Mouse (Mus musculus): ENCODE measurements around the gene Jam2. TPM values are rescaled to one million over a fixed set of nuclear protein-coding genes. Genes with fewer than 3 reads are reported as not detected.

The Jam2 gene
- polyA plus RNA-seq, 1 experiment from 2014 or later, result 44.1 TPM

DNA sequence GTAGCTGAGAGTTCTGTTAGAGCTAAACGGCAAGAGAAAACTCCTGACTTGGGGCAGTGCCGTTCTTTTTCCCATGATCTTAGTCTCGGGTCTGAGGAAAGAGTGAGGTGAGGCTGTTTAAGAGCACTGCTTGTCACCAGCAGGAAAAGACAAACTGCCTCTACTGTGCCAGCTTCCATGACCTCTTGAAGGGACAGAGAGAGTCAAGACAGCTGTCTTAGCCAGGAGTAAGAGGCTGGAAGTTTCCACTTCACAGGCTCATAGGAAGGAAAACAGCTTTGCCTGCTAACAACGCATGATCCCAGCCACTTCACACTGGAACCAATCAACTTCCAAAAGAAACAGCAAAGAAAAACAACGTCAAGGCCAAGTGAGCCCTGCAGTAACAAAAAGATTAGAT lies 57.8 kb downstream of the Jam2 start:
- peaks cover 48% of the 10 kb centered on the region for H3K36me3 ChIP-seq
- no peak overlapping the region for H3K4me3 ChIP-seq (replicated peaks)
- H3K4me2 ChIP-seq (replicated peaks), result no peak overlapping the region
- ATAC-seq, result no peak
- no peak overlapping the region for H3K9ac ChIP-seq (replicated peaks)
- H3K27ac ChIP-seq, result no peak overlapping the region
- H3K27me3 ChIP-seq, result no peaks in the 10 kb centered on the region
- H3K9me3 ChIP-seq, result no peaks in the 10 kb centered on the region
- WGBS, result 92% methylated on average over 5 of the region's 5 CpGs
- peaks cover 26% of the 10 kb centered on the region for H3K4me1 ChIP-seq (replicated peaks)

DNA sequence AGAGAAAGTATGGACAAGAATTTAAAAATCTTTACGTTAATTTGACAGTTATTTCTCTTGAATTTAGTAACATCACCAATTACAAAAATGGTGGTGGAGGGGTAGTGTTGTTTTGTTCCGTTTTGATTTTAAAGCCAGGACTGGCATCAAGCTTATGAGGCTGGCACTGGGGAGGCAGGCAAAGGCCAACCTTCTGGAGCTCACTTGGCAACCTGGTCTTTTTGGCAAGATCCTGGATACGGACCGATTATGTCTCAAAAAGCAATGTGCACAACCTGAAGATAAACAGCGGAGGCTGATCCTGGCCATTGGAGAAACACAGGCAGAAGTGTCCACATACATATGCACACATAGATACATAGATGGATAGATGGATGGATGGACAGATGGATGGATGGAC lies 58.8 kb downstream of the Jam2 start:
- peaks cover 35% of the 10 kb centered on the region for H3K4me1 ChIP-seq (replicated peaks)
- no peak overlapping the region for H3K27ac ChIP-seq
- H3K9ac ChIP-seq (replicated peaks), result no peak overlapping the region
- no peak overlapping the region for H3K4me2 ChIP-seq (replicated peaks)
- H3K4me3 ChIP-seq (replicated peaks), result no peak overlapping the region
- no peak for ATAC-seq
- H3K36me3 ChIP-seq, result peaks cover 39% of the 10 kb centered on the region
- 98% methylated on average over 5 of the region's 5 CpGs for WGBS
- H3K27me3 ChIP-seq, result no peaks in the 10 kb centered on the region
- no peaks in the 10 kb centered on the region for H3K9me3 ChIP-seq

DNA sequence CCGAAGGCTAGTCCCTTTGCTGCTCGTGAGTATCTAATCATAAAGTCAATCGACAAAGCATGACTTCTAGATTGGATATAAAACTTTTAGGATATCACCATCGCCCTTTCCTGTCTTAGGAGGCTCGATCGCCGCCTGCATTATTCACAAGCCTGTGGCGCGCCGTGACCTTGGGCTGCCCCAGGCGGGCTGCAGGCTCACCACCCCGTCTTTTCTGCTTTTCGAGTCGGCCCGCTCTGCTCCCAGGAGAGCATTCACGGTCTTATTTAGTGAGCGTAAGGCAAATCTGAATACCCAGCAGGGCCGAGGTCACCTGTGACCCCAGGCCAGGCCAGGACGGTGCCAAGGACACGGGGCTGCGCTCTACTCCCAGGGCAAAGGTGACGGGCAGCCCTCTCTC lies 60.4 kb downstream of the Jam2 start:
- no peaks in the 10 kb centered on the region for H3K9me3 ChIP-seq
- ATAC-seq, result no peak
- under 1% methylated on average over 22 of the region's 22 CpGs for WGBS

DNA sequence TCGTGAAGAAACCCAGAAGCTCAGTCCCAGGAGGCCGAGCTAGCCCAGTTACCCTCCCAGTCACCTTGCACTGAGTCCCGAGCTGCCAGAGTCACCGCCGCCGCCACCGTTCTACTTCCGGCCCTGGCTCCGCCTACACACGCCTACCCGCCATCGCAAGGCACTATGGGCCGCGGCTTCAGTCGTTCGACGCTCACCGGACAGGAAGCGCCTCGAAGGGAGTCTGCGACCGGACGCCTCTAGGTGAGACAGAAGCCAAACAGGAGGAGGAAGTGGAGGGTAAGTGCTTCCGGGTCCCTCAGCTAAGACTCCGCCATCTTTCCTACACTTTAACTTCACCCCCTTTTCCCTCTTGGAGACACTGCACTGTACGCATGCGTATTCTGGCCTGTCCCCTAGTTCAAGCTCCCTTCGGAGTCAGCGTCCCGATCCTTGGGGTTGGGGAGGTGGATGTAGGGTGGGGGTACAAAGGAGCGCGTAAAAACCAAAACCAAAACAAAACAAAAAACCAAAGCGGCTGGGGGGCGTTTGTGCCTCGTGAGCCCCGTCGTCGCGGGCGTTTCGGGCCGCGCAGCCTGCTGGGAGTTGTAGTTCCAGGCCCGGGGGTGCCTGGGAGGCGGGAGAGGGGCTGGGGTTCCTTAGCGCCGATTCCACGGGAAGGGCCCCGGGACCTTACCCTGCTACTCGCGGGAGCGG lies 61.0 kb downstream of the Jam2 start, which contains the start of gene Gabpa:
Gene Gabpa, plus strand, starts transcription at position 181 of the 696 bp plus-strand sequence.
- WGBS, result under 1% methylated on average over 47 of the region's 52 CpGs
- Histone ChIP-seq H3K9ac (replicated peaks) (peak within 1 kb of the TSS; percentile 98), H3K27ac (peak within 1 kb of the TSS; percentile 97), H3K4me1 (replicated peaks) (peaks cover 40% of the 10 kb centered on the region), H3K27me3 (no peaks in the 10 kb centered on the region), H3K9me3 (no peaks in the 10 kb centered on the region), H3K4me2 (replicated peaks) (peak within 1 kb of the TSS; percentile 83), H3K4me3 (replicated peaks) (peak within 1 kb of the TSS; percentile 94), H3K36me3 (peaks cover 26% of the 10 kb centered on the region)
- ATAC-seq, result peak; percentile 97

More for the DNA sequence above, 60.4 kb downstream of the Jam2 start:
- peak overlapping the region; percentile 98 for H3K9ac ChIP-seq (replicated peaks)
- peak overlapping the region; percentile 83 for H3K4me2 ChIP-seq (replicated peaks)
- no peaks in the 10 kb centered on the region for H3K27me3 ChIP-seq
- H3K4me1 ChIP-seq (replicated peaks), result peaks cover 40% of the 10 kb centered on the region
- peaks cover 28% of the 10 kb centered on the region for H3K36me3 ChIP-seq
- H3K27ac ChIP-seq, result peak overlapping the region; percentile 97
- H3K4me3 ChIP-seq (replicated peaks), result peak overlapping the region; percentile 94

DNA sequence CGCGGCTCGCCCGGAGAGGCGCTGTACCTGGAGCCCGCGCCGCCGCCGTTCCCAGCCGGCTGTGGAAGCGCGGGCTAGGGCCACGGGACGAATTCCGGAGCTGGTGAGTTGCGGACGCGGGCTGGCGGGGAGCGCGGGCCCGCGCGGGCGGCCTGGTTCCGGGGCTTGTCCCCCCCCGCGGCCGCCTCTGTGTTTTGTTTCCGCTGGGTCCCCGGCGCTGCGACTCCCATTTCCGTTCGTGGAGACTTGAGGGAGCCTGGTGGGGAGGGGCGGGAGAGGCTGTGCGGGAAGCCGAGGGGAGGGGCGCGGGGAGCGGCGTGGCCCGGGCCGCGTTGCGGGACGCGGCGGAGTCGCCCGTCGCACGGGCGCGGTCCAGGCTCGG lies 61.5 kb downstream of the Jam2 start, which contains the start of gene Atp5j:
Gene Atp5j, minus strand, starts transcription at position 185 of the 382 bp plus-strand sequence.
- H3K9ac ChIP-seq (replicated peaks), result peak within 1 kb of the TSS; percentile 98
- H3K4me1 ChIP-seq (replicated peaks), result peaks cover 40% of the 10 kb centered on the region
- no peaks in the 10 kb centered on the region for H3K27me3 ChIP-seq
- H3K36me3 ChIP-seq, result peaks cover 23% of the 10 kb centered on the region
- no peaks in the 10 kb centered on the region for H3K9me3 ChIP-seq
- peak within 1 kb of the TSS; percentile 94 for H3K4me3 ChIP-seq (replicated peaks)
- 0% methylated on average over 33 of the region's 57 CpGs for WGBS
- ATAC-seq, result peak; percentile 57
- peak within 1 kb of the TSS; percentile 83 for H3K4me2 ChIP-seq (replicated peaks)
- H3K27ac ChIP-seq, result peak within 1 kb of the TSS; percentile 97

DNA sequence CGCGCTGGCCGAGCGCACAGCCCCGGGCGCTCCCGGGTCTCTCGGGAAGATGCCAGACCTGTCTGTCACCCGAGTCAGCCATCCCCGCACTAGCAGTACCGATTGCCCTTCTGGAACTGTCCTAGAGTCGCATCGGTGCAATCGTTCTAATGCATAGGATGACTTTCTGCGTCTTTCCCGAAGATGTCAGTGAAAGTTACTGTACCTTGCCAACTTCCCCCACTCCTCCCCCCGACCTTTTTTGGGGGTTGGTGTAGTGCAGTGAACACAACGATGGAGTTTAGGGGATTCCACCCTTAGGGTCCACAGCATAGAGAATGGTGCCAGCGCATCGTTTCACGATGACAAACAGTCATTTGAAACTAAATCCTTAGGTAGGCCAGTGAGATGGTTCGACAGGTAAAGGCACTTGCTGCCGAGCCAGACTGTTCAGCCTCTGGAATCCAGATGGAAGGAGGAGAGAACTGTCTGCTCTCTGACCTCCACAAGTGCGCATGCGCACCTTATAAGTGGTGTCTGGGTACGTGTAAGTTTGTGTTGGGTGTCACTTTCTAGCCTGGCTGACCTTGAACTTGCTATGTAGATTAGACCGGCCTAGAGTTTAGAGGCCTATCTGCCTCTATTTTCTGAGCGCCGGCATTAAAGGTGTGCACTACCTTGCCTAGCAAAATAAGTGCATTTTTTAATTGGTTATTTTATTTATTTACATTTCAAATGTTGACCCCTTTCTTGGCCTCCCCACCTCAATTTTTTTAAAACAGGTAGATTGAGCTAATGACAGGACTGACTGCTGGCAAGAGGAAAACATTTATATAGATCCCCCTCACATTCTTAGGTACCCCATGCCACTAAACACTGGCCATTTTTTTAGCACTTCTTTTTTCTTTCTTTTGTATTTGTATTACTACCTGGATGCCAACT lies 62.2 kb downstream of the Jam2 start:
- Histone ChIP-seq H3K4me1 (replicated peaks) (peaks cover 40% of the 10 kb centered on the region), H3K27me3 (no peaks in the 10 kb centered on the region), H3K4me2 (replicated peaks) (peak overlapping the region; percentile 83), H3K4me3 (replicated peaks) (peak overlapping the region; percentile 94), H3K27ac (peak overlapping the region; percentile 97), H3K9ac (replicated peaks) (peak overlapping the region; percentile 98), H3K36me3 (peaks cover 23% of the 10 kb centered on the region), H3K9me3 (no peaks in the 10 kb centered on the region)
- peak; percentile 10 for ATAC-seq
- 10% methylated on average over 24 of the region's 29 CpGs for WGBS

DNA sequence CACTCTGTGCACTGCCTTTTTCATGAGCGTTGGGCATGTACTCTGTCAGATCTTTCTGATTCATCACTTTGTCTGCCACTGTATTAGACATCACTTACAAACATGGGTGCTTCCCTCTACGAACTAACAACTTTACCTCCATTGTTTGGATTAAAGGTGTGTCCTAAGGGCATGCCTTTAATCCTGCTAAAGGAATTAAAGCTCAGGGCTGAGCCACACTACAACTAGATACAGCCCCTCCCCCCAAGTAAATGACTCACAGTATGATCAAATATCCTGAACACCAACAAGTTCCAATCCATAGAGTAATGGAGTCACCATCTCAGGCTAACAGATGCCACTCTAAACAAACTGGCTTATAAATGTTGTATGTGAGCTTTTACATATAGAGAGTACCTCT lies 64.7 kb downstream of the Jam2 start:
- 76% methylated on average over 2 of the region's 2 CpGs for WGBS
- no peak overlapping the region for H3K4me2 ChIP-seq (replicated peaks)
- H3K9me3 ChIP-seq, result no peaks in the 10 kb centered on the region
- H3K4me3 ChIP-seq (replicated peaks), result no peak overlapping the region
- H3K27ac ChIP-seq, result no peak overlapping the region
- peaks cover 28% of the 10 kb centered on the region for H3K4me1 ChIP-seq (replicated peaks)
- no peaks in the 10 kb centered on the region for H3K27me3 ChIP-seq
- peaks cover 21% of the 10 kb centered on the region for H3K36me3 ChIP-seq
- ATAC-seq, result no peak
- no peak overlapping the region for H3K9ac ChIP-seq (replicated peaks)

DNA sequence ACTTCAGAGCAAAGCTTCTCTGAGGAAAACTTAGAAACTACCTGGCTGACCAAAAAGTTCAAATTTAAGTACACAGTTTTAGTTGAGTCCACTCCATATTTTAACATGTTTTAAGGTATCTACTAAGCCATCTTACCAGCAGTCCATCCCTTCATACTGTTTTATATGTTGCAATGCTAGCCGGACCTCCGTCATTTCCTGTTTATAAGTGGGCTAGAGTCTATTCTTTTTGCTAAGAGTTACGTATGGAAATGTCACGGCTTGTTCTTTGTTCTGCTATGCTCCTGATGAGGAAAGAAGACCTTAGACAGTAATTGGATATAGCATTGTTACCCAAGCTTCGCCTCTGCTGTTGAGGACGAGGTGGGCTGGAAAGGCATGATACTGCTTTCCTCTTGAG lies 79.6 kb downstream of the Jam2 start:
- no peaks in the 10 kb centered on the region for H3K27me3 ChIP-seq
- no peak overlapping the region for H3K9ac ChIP-seq (replicated peaks)
- H3K36me3 ChIP-seq, result peaks cover 73% of the 10 kb centered on the region
- 91% methylated on average over 6 of the region's 6 CpGs for WGBS
- no peak overlapping the region for H3K27ac ChIP-seq
- H3K4me1 ChIP-seq (replicated peaks), result no peaks in the 10 kb centered on the region
- ATAC-seq, result no peak
- H3K4me2 ChIP-seq (replicated peaks), result no peak overlapping the region
- no peaks in the 10 kb centered on the region for H3K9me3 ChIP-seq
- no peak overlapping the region for H3K4me3 ChIP-seq (replicated peaks)

DNA sequence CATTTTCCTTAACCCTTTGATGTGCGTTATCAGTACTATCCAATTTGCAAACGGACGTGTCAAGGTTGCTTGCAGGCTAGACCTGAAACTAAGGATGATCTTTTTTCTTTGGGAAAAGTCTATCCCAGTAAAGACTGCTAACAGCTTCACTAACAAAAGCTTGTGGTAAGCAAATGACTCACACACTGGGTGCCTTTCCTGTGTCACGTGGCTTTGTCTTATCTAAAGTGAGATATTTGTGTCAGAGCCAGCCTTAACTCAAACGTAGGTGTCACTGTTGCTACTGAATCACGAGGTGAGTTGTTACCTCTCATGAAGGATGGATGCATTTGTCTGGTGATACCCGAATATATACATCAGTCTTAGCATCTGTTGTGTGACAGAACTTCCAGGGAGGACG lies 90.7 kb downstream of the Jam2 start:
- ATAC-seq, result no peak

DNA sequence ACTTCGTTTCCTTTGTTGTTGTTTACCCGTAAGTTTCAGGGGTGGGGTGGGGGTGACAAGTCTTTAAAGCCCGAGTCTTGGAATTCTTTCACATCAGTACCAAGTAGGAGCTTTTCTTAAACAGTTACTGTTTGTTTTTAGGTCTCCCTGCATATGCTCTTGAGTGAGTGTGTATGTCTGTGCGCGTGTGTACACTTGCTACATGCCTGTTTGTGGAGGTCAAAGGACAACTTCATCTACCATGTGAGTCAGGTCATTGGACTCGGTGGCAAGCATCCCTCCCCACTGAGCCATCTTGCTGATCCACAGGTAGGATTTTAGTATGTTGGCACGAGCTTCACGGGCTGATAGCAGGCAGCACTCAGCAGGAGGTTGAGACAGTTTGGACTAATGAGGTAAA lies 99.9 kb downstream of the Jam2 start:
- Histone ChIP-seq H3K9me3 (no peaks in the 10 kb centered on the region), H3K36me3 (no peaks in the 10 kb centered on the region), H3K27me3 (no peaks in the 10 kb centered on the region), H3K27ac (no peak overlapping the region), H3K4me2 (replicated peaks) (no peak overlapping the region), H3K9ac (replicated peaks) (no peak overlapping the region), H3K4me3 (replicated peaks) (no peak overlapping the region), H3K4me1 (replicated peaks) (peaks cover 8% of the 10 kb centered on the region)
- 81% methylated on average over 8 of the region's 8 CpGs for WGBS
- ATAC-seq, result no peak

More for the DNA sequence above, 90.7 kb downstream of the Jam2 start:
- no peak overlapping the region for H3K4me3 ChIP-seq (replicated peaks)
- no peaks in the 10 kb centered on the region for H3K9me3 ChIP-seq
- no peak overlapping the region for H3K4me2 ChIP-seq (replicated peaks)
- 93% methylated on average over 8 of the region's 8 CpGs for WGBS
- H3K9ac ChIP-seq (replicated peaks), result no peak overlapping the region
- H3K27me3 ChIP-seq, result no peaks in the 10 kb centered on the region
- H3K36me3 ChIP-seq, result peaks cover 33% of the 10 kb centered on the region
- H3K4me1 ChIP-seq (replicated peaks), result no peaks in the 10 kb centered on the region
- H3K27ac ChIP-seq, result no peak overlapping the region

DNA sequence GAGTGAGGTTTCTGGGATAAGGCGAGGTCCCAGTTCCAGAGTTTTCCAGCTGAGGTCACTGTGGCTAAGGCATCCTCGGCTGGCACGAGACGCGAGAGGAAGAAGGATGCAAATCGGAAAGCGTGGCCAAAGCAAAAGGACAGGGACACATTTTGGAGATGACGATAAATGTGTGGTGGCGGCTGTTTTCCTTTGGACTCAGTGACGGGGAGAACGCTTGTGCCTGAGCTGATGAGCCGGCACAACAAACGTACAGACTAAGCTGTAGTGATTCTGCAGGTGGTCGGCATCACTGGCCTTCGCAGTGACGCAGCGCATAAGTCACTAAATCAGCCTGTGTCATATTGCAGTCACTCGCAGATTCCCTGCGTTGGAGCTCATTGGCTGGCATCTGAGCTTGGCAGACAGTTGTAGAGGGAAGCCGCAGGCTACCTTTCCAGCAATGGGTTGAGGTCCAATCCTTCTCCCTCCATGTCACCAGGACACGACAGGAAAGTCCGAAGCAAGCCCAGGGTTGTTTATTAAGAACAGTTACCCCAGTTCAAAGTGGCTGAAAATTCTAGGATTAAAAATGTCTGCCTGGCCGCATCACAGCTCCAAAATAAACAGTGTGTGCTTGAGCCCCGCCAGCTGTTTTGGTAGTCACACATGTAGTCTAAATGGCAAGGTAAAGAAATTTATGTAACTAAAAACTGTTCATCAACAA lies 101.2 kb downstream of the Jam2 start:
- Histone ChIP-seq H3K27ac (no peak overlapping the region), H3K27me3 (no peaks in the 10 kb centered on the region), H3K4me1 (replicated peaks) (peaks cover 8% of the 10 kb centered on the region), H3K4me2 (replicated peaks) (no peak overlapping the region), H3K4me3 (replicated peaks) (no peak overlapping the region), H3K9me3 (no peaks in the 10 kb centered on the region), H3K36me3 (no peaks in the 10 kb centered on the region), H3K9ac (replicated peaks) (no peak overlapping the region)
- ATAC-seq, result no peak
- 82% methylated on average over 24 of the region's 24 CpGs for WGBS
